Mouse (Mus musculus): Measurements from ENCODE around the gene Gm11627.
"Not testable (repeated sequence)": the region's sequence is repeated elsewhere in the genome, so short reads cannot be mapped to it uniquely, and the experiment has no call there.

Gene Gm11627

DNA sequence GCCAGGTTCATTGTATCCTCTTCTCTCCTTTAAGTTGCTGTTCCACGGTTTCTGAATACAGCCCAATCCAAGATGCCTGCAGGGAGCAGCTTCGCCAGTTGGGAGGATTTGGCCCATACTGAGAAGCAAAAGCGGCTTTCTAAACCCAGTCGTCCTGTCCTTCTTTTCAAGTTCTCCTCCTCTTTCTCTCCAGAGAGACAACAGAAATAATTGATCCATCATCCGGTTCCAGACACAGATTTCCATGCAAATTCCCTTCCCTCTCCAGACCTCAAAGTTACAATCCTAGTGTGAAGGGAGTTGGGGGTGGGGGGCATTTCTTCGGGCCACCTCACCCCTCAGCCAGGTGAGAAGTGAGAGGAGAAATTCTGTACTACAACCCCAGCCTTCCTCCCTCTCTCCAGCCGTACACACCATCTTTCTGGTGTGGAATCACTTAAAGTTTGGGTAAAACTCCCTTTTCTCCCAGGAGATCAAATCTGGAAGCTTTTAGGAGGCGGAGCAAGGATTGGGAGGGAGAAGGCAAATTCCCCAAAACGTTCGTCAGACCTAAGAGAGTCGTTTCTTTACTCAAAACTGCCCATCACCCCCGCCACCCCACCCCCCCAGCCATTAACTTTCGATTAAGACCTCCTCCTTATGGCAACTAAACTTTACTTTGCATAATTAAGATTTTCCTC is 23.7 kb upstream of the Gm11627 start:
- DNase-seq (ENCODE audit: low spot score): peak; percentile 73

DNA sequence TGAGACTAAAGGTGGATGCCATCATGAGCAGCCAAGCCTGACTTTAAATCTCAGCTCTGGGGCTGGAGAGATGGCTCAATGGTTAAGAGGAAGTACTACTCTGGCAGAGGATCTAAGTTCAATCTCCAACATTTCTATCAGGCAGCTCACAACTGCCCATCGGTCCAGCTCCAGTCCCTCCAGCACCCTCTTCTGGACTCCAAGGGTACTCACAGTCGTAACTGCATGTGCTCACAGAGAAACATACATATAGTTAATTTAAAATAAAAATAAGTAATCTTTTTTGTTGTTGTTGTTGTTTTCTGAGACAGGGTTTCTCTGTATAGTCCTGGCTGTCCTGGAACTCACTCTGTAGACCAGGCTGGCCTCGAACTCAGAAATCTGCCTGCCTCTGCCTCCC is 20.7 kb upstream of the Gm11627 start:
- DNase-seq (ENCODE audit: low spot score): peak; percentile 62

DNA sequence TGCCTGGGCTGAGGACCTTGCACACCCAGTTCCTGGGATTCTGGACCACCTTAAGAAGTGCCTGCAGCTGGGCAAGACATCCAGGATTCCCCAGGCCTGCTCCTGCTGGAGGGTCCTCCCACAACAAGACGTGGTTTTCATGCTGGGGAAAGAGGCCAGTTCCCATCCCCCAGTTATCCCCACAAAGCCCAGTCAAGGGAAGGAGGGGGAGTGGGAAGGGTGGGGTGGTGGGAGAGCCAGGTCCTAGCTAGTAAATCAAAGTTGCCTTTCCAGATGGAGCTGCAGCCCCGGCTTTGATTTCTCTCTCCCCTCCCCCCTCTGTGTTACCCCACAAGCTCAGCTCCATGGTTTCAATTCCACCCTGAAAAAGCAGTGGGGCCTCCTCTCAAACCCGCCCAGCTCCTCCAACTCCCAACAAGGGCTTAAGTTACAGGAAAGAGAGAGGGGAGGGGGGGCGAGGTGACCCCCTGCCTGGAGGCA is 16.1 kb upstream of the Gm11627 start:
- DNase-seq (ENCODE audit: low spot score): peak; percentile 74

DNA sequence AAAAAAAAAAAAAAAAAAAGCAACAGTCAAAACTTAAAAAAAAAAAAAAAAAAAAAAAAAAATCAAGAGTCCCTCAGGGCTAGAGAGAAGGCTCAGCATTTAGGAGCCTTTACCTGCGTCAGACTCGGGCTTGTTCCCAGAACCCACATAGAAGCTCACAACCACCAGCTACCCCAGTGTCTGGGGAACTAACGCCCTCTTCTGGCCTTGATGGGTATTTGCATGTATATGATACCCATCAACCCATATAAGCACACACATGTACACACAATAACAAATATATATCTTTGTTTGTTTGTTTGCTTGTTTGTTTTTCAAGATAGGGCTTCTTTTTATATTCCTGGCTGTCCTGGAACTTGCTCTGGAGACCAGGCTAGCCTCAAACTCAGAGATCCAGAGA is 8.3 kb upstream of the Gm11627 start:
- DNase-seq (ENCODE audit: low spot score): no peak

DNA sequence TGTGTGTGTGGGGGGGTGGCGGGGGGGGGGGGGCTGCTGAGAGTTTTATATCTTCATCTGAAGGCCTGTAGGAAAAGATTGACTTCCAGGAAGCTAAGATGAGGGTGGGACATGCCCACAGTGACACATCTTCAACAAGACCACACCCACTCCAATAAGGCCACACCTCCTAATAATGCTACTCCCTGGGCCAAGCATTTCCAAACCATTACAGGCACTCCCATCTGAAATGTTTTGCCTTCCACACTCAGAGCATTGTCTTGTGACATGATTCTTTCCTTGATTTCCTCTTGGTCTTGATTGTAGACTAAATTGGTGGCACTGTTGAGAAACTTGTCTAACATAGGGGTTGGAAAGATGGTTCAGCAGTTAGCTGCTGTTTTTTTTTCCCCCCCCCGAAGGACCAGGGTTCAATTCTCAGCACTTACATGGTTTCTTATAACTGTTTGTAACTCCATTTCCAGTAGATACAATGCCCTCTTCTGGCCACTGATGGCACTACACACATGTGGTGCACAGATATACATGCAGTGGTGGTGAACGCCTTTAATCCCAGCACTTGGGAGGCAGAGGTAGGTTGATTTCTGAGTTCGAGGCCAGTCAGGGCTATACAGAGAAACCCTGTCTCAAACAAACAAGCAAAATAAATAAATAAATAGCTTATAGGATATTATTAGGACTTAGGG is 7.3 kb upstream of the Gm11627 start:
- DNase-seq (ENCODE audit: low spot score): no peak

DNA sequence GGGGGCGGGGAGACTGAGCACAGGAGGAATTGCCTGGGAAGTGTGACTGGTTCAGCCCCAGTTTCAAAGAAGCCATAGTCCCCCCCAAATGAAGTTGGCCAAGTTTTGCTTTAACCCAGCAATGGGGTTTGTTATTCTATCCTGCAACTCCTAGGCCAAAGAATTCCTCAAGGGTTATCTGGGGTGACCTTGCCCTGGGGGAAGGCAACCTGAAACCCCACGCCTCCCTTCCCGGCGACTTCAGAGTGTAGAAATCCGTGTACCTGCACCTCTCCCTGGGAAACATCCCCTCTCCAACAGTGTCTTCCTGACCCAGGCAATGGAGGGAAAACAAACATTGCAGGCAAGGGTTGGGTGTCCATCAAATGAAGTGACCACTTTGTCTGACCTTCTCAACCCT is 3.5 kb upstream of the Gm11627 start:
- DNase-seq (ENCODE audit: low spot score): peak; percentile 72

DNA sequence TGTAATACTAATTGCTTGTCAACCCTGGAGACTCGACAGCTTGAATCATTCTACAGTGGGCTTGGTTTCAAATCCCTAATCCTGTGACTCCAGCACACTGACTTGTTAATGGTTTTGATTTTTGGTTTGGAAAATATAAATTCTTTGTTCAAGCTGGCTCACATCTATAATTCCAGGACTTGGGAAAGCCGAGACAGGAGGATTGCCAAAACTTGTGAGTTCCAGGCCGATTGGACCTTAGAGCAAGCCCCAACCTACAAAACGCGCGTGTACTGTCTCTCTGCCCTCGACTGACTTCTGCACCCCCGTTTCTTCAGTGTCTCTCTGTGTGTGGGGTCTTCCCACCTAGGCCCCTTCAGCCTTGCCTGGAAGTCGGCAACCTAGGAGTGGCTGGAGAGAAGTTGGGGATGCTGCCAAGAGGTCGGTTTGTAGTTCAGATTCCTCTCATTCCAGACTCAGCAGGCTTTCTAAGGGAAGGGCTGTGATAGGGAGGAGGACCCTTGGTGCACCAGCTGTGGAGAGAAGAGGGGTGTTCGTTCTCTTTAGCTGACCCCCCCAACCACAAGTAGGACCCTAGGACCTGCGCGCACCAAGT is 2.9 kb upstream of the Gm11627 start:
- peak; percentile 46 for DNase-seq (ENCODE audit: low spot score)

DNA sequence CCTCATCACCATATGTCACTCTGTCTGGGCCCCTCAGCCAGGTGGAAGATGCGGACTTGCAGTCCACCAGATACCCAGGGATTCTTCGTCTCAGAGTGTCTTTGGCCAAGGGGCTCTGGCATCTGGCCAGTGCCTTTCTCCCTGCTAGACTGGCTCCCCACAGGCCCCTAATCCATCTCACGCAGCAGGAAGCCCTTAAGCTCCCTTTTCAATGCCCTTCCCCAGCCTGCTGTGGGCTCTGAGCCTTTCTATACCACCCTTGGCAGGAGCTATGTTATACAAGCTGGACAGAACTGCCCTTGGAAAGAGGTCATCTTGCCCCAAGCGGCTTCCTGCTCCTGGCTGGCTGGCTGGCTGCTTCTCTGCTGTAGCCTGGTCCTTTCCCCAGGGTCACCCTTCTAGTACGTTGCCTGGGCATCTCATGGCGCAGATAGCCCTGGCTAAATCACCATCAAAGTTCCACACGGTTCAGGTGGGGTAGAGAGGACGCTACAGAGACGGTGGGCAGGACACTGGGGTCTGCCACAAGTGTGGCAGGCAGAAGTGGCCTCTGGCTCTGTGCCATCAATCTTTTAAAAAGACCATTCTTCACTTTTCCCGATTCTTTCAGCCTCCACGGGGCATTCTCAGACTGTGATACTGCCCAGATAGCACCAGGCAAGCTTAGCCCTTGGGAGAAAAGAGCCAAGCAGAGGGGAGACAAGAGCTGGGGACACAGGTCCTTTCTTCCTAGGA is 2.2 kb upstream of the Gm11627 start:
- peak; percentile 22 for DNase-seq (ENCODE audit: low spot score)

DNA sequence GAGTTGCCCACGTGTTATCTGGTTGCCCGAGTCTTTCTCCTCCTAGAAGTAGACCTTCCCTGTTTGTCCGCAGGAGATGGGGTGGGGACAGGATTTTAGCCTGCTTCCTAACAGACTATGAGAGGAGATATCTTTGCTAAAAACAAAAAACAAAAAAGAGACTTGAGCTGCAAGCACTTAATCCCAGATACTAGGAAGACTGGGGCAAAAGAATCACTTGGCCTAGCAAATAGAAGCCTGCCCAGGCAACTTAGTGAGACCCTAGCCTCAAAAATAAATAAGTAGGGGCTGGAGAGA is 721 bp upstream of the Gm11627 start:
- DNase-seq (ENCODE audit: low spot score): no peak

DNA sequence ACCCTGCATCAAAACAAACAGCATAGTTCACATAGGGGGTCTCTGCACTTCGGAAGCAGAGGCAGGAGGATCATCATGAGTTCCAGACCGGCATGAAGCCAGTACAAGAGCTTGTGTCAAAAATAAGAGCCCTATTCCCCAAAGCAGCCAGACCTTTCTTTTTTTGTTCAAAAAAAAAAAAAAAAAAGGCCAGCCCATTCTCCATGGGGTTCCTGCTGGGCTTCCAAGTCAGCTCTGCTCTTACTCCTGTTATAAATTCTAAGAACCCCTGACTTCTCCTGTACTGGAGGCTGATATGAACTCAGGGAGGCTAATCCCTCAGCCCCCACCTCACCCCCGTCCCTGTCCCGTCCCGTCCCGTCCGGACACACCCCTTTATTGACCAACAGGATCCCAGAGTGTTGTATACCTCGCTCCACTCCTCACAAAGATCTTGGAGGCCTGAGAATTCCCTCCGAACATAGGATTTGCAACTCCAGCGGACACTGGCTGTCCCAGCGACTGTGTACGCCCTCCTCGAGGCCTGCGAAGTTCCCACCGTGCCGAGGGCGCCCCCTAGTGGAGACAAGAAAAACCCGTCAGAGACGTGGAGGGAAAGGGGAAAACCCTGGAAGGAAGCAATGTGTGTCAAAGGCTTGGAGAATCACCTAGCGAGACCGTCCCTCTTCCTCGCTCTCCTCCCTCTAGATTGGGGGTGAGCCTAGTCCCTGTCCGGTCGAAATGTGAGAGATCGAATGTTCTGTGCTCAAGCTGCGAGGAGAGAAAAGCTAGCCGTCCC is 731 bp downstream of the Gm11627 start:
- peak; percentile 91 for DNase-seq (ENCODE audit: low spot score)

DNA sequence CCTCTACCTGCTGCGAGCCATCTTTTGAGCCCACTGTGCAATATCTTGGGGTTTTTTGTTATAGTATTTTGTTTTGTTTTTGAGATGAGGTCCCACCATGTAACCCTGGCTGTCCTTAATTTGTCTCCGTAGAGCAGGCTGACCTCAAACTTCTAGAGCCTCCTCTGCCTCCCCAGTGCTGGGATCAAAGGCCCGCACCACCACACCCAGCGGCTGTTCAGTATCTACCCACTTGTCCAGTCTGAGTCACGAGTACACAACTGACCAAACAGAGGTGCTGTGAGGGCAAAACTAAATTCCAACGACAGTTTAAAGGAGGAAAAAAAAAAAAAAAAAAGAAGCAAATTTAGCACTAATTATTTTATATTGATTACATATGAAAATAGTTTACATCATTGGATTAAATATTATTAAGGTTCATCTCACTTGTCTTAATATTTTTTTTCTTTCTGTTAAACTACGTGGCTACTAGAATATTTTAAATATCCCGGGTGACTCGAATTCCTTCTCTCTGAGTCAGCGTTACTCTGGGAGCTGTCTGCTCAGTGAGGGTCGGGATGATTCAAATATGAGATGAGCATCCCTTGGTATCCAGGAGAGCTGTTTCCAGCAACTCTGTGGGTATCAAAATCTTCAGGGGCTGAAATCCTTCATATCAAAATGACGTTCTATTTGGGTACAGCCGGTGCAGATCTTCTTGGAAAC is 3.1 kb downstream of the Gm11627 start:
- no peak for DNase-seq (ENCODE audit: low spot score)

DNA sequence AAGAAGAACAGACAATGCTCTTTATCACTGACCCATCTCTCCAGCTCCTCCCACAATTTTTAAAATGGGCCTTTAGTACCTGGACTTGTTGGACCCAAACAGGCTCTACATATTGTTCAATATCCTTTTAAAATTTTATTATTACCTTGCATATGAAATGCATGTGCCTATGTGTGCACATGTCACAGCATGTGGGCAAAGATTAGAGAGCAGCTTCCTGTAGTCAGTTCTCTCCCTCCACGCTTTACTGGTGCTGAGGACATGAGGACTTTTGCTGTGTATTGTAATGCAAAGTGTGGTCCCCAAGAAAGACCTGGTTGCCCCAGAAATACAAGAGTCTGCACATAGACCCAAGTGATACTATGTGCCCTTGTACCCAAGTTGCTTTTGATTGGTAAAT is 4.2 kb downstream of the Gm11627 start:
- no peak for DNase-seq (ENCODE audit: low spot score)

DNA sequence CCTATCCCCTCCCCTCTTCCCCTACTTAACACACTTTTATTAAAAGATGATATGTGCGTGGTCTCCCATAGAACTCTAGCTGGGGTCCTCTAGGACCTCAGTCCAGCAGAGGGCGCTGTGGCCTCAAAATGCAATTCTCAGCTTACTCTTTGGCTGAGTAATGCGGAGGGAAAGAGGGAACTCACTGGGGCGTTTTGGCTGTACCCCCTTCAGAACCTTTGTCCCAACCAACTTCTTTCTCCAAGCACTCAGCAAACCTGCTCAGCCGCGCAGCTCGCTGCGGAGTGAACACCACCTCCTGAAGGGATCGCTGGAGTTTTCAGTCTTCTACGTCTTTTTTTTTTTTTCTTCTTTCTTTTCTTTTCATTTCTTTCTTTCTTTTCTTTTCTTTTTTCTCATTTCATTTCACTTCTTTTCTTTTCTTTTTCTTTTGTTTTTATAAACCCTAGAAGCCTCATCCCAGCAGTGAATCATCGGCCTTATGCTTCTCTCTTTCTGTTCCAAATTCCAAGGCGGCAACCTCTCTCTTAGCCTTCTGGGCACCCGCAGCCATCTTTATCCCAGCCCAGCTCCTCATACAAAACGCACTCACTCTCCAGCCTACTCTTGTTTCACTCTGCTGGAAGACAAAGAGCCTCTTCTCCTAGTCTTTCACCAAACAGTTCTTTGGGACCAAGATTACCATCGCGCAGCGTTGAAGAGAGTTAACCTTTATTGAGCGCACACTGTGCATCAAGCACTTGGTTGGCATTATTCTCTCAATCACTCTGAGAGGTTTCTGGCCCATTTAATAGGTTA is 6.2 kb downstream of the Gm11627 start:
- peak; percentile 97 for DNase-seq (ENCODE audit: low spot score)

DNA sequence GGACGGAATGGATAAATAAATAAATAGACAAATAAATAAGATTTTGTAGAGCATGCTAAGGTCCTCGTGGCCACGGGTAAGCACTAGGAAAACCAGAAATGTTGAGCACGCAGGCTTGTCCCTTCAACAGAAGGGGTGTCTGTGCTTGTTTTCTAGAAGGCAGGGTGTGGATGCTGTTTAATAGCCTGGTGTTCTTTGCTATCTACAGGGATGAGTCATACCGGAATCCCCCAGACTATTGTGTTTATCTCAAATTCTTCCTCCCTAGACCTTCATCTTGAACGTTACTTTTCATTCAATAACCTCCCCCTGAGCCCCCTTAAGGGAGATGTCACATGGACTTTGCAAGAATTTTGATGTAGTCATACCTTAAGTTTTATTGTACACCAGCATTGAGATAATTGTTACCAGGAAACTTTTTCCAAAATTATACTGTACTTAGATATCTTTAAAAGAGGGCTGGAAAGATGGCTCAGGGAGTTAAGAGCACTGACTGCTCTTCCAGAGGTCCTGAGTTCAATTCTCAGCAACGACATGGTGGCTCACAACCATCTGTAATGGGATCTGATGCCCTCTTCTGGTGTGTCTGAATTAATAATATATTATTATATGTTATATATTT is 10.4 kb downstream of the Gm11627 start:
- no peak for DNase-seq (ENCODE audit: low spot score)

DNA sequence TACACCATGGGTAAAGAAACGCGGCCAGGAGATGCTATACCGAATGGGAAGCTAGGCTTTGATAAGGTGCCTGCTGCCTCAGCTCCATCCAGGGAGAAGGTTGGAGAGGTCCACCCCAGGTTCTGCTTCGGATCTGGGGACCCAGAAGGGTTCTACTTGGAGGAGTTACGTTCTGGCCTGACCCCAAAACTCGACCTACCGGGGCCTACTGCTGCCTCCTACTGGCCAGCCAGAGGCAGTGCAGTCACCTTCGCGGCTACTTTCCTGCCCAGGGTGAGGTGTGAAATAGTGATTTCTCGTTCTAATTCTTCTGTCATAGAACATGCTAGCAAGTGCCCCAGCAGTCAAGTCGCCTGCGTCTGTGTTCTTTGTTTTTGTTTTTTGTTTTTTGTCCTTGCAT is 11.1 kb downstream of the Gm11627 start:
- DNase-seq (ENCODE audit: low spot score): no peak

DNA sequence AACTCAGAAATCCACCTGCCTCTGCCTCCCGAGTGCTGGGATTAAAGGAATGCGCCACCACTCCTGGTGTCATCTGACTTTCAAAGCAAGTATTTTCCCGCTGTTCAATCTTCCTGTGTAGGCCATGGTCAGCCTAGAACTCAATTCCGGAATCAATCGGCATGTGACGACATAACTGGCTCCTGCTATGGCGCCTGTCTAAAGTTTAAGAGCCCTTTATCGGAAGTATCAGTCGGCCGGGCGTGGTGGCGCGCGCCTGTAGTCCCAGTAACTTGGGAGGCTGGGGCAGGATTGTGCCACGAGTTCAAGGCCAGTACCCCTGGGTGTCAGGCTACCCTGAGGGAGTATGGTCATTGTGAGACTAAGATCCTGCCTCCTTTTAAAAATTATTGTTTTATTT is 11.5 kb downstream of the Gm11627 start:
- no peak for DNase-seq (ENCODE audit: low spot score)

DNA sequence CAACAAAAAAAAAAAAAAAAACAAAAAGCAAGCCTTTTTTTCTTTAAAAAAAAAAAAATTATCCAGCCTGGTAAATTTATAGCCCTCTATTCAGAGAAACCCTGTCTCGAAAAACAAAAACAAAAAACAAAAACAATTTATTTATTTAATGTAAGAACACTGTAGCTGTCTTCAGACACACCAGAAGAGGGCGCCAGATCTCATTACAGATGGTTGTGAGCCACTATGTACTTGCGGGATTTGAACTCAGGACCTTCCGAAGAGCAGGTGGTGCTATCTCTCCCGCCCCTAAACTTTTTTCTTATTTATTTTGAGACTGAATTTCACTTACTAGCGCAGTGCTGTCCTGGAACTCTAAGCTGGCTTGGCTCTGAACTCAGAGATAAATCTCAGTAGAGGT is 12.1 kb downstream of the Gm11627 start:
- no peak for DNase-seq (ENCODE audit: low spot score)

DNA sequence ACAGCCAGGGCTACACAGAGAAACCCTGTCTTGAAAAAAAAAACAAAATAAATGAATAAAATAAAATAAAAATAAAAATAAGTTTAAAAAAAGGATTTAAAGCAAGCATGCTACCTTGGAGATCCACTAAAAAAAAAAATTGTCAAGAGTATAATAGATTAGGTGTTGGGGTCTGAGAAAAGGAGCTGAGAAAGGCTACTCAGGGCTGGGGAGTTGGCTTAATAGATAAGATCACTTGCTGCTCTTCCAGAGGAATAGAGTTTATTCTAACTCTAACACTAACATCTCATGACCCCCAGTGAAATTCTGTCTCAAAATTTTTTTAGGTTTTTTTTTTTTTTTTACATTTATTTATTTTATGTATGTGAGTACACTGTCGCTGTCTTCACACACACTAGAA is 13.0 kb downstream of the Gm11627 start:
- no peak for DNase-seq (ENCODE audit: low spot score)

DNA sequence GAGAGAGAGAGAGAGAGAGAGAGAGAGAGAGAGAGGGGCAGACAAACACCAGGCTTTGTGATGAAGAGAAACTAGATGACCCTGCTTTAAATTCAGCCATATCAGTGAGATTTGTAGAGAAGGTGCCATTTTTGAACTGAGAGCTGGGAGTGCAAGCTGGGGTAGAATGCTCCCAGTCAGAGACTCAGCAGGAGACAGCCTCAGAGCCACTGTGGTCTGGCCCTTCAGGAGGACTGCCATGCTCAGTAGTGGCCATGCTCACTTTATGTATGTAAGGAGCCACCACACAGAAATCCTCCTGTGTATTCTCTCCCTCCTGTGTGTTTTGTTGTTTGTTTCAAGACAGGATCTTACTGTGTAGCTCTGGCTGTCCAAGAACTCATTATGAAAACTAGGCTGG is 13.5 kb downstream of the Gm11627 start:
- DNase-seq (ENCODE audit: low spot score): no peak

DNA sequence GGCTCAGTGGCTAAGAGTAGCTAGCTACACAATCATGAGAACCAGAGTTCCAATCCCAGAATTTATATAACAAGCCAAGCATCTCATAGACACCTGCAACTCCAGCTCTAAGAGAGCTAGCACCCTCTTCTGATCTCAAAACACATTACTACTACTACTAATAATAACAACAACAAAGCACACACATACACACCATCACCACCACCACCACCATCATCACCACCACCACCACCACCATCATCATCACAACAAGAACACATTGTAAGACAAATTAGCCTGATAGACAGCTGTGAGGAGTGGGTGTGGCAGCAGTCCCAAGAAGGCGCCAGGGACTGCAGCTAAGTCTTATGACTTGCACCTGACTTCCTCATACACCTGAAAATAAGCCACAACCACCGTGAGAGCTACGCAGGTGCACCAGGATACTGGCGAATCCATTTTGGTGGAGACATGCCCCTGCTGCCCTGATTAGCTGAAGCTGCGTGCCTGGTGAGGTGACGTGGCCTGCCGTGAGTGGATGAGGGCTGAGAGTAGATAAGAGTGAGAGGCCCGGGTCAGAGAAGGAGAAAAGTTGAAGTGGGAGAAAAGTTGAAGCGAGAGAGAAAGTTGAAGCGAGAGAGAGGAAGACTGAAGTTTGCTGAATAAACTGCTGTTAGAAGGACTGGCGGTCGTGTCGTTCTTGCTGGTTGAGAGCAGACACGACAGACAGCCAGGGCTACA is 14.1 kb downstream of the Gm11627 start:
- not testable (repeated sequence) for DNase-seq (ENCODE audit: low spot score)

Data from embryo, embryonic 10 days (tissue).